Mouse (Mus musculus) liver, embryonic 14.5 days (tissue): ENCODE results near the gene Gm20075. TPM values are rescaled to one million over a fixed set of nuclear protein-coding genes. Genes with fewer than 3 reads are reported as not detected.
"Not testable (repeated sequence)": the region's sequence is repeated elsewhere in the genome, so short reads cannot be mapped to it uniquely, and the experiment has no call there.

Experiments used
- ATAC-seq: fragments of 200-750 bp; cut with Nextera tagmentation; 2 replicates; pipeline ENCODE4 v1.8.0; 2017; ENCODE audit warnings: moderate number of reproducible peaks, mild to moderate bottlenecking, moderate library complexity; ENCODE audit not compliant: insufficient read depth
- DNase-seq, 3 experiments: peaks; one replicate each; pipeline ENCODE4 v3.0.0-alpha.2; 2012 to 2013; ENCODE audit warnings: low read depth in 3 of 3, low spot score in 3 of 3
- H3K27ac ChIP-seq: fragments of 300-500 bp; sonication (generic); 2 replicates; pipeline ENCODE4 v1.5.1; 2014; ENCODE audit warnings: moderate library complexity, mild to moderate bottlenecking, control low read depth, inconsistent platforms
- H3K27me3 ChIP-seq: fragments of 300-500 bp; sonication (generic); 2 replicates; pipeline ENCODE4 v1.6.1; 2014; ENCODE audit warnings: mild to moderate bottlenecking, low read length, moderate library complexity; ENCODE audit not compliant: control insufficient read depth, insufficient read depth
- H3K36me3 ChIP-seq: fragments of 300-500 bp; sonication (generic); replicated peaks from 2 replicates; pipeline ENCODE4 v1.6.1; 2014; ENCODE audit warnings: low read depth; ENCODE audit not compliant: control insufficient read depth, insufficient read depth
- H3K4me1 ChIP-seq, 2 experiments: fragments of 200-500 bp in 1 of 2; fragments of 300-500 bp in 1 of 2; sonication (generic) in 1 of 2; replicated peaks; 2 replicates each; pipeline ENCODE4 v1.6.1; 2012 to 2014; ENCODE audit warnings: antibody characterized with exemption in 1 of 2, inconsistent platforms in 1 of 2, low read length in 1 of 2; ENCODE audit not compliant: control insufficient read depth in 2 of 2, insufficient read depth in 2 of 2
- H3K4me2 ChIP-seq: fragments of 300-500 bp; sonication (generic); 2 replicates; pipeline ENCODE4 v1.6.1; 2014; ENCODE audit warnings: low read depth, mild to moderate bottlenecking, control low read depth, moderate library complexity
- H3K4me3 ChIP-seq, 2 experiments: fragments of 200-500 bp in 1 of 2; fragments of 300-500 bp in 1 of 2; sonication (generic) in 1 of 2; 2 replicates each; pipeline ENCODE4 v1.5.1; 2012 to 2014; ENCODE audit warnings: low read depth in 2 of 2, low read length in 2 of 2, mild to moderate bottlenecking in 2 of 2, control low read depth in 1 of 2, inconsistent platforms in 1 of 2, moderate library complexity in 1 of 2; ENCODE audit not compliant: insufficient read depth in 1 of 2
- H3K9ac ChIP-seq: fragments of 300-500 bp; sonication (generic); replicated peaks from 2 replicates; pipeline ENCODE4 v1.6.1; 2014; ENCODE audit warnings: mild to moderate bottlenecking, control low read depth, moderate library complexity
- H3K9me3 ChIP-seq: fragments of 300-500 bp; sonication (generic); 2 replicates; pipeline ENCODE4 v1.6.1; 2016; ENCODE audit warnings: low read length, mixed read lengths; ENCODE audit not compliant: control insufficient read depth
- CTCF ChIP-seq: IDR thresholded peaks from 2 replicates; pipeline ENCODE4 v1.5.1; 2016; ENCODE audit warnings: antibody characterized with exemption, low read depth, control low read depth
- EP300 ChIP-seq: IDR thresholded peaks from 2 replicates; pipeline ENCODE4 v1.6.1; 2016; ENCODE audit warnings: antibody characterized with exemption, low read depth
- WGBS: fragments of 180-500 bp; shearing (Covaris S2); extraction: QIAGEN DNeasy Blood & Tissue Kit; methylation state at CpG from one replicate; pipeline ENCODE4 v1.1.7; 2014; ENCODE audit not compliant: insufficient replicate concordance; 5-methylcytosine and 5-hydroxymethylcytosine counted together
- polyA plus RNA-seq, 2 experiments: library from polyadenylated mRNA; depleted of rRNA in 1 of 2; stranded (reverse) in 1 of 2; unstranded in 1 of 2; fragments of >200 nt; fragmentation: Nextera tagmentation in 1 of 2; extraction: Ambion mirVana in 1 of 2; gene quantifications; 2 replicates each; pipeline versions ENCODE4 v1.2.1 to v1.2.3; 2012 to 2014

The Gm20075 gene
- polyA plus RNA-seq (2012; rRNA removed): 0.17 and 0.63 TPM in 2 replicates
- 5.1 and 7.1 TPM in 2 replicates for polyA plus RNA-seq (2014; fragmentation: Nextera tagmentation; extraction: Ambion mirVana)

GRCm38 (mm10) chr13:96081276-96081675 lies at the start of gene Gm20075:
TSS of gene Gm20075 (minus strand) at chr13:96081376.
- H3K4me2 ChIP-seq, H3K4me3 ChIP-seq, H3K9me3 ChIP-seq, DNase-seq, ATAC-seq, H3K4me1 ChIP-seq, H3K27me3 ChIP-seq, H3K9ac ChIP-seq, H3K27ac ChIP-seq, H3K36me3 ChIP-seq: not testable (repeated sequence)
- 49% methylated on average over 3 of the region's 3 CpGs for WGBS

GRCm38 (mm10) chr13:96129081-96129480 lies 47.9 kb upstream of the Gm20075 start:
- H3K4me3 ChIP-seq: no peak overlapping the region
- no peak overlapping the region for H3K27ac ChIP-seq
- no peak for DNase-seq
- H3K9ac ChIP-seq: no peak overlapping the region
- no peaks in the 10 kb centered on the region for H3K36me3 ChIP-seq
- H3K27me3 ChIP-seq: peaks cover 43% of the 10 kb centered on the region
- no peak for TF ChIP-seq CTCF
- TF ChIP-seq EP300: no peak
- ATAC-seq: no peak
- no peaks in the 10 kb centered on the region for H3K9me3 ChIP-seq
- no peak overlapping the region for H3K4me2 ChIP-seq
- 49% methylated on average over 3 of the region's 3 CpGs for WGBS
- H3K4me1 ChIP-seq: no peaks in the 10 kb centered on the region

DNA sequence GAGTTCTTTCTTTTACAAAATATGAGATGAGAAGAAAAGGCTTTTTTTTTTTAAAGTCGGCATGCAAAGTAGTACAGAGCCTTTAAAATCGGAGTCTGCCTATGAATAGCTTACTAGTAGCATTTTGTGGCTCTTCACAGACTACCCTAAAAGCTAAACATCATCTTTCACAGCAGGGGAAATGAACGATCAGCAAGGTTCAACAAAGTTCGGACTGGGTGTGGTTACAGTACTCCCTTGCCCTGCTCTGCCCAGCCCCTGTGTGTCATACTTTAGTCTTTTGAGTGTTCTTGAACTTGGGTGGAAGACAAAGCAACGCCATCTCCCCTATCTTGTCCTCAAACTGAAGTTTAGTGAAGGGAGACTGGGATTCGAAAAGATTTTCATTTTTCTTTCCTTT lies 45.5 kb upstream of the Gm20075 start:
- no peak overlapping the region for H3K9ac ChIP-seq
- no peaks in the 10 kb centered on the region for H3K9me3 ChIP-seq
- no peaks in the 10 kb centered on the region for H3K4me1 ChIP-seq
- TF ChIP-seq EP300: no peak
- no peak for TF ChIP-seq CTCF
- WGBS: 56% methylated on average over 6 of the region's 6 CpGs
- H3K27me3 ChIP-seq: peaks cover 18% of the 10 kb centered on the region
- no peak overlapping the region for H3K4me2 ChIP-seq
- no peak for ATAC-seq
- no peak for DNase-seq
- no peak overlapping the region for H3K27ac ChIP-seq
- no peak overlapping the region for H3K4me3 ChIP-seq
- H3K36me3 ChIP-seq: no peaks in the 10 kb centered on the region

DNA sequence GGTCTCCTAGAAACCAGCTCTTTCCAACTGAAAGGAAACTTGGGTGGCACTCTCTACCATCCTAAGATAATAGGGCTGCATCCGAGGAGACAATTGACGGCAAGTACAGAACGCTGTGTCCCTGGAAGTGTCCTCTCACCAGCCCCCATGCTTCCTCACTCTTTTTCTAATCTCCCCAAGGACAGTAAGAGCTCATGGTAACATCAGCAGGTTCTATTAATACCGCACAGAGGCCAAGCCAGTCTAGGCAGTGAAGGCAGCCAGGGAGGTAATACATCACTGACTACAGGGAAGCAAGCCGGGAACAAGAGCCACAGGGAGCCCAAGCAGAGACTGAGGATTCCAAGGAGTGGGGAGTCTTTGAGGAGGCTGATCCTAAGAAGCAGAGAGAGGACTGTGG lies 43.8 kb upstream of the Gm20075 start:
- Histone ChIP-seq H3K9me3 (no peaks in the 10 kb centered on the region), H3K9ac (no peak overlapping the region), H3K4me2 (no peak overlapping the region), H3K27me3 (peaks cover 2% of the 10 kb centered on the region; the same call in 1 of the 2 replicates), H3K4me3 (no peak overlapping the region), H3K27ac (no peak overlapping the region), H3K4me1 (no peaks in the 10 kb centered on the region), H3K36me3 (no peaks in the 10 kb centered on the region)
- TF ChIP-seq CTCF (no peak), EP300 (no peak)
- no peak for ATAC-seq
- 47% methylated on average over 5 of the region's 5 CpGs for WGBS
- DNase-seq: no peak

GRCm38 (mm10) chr13:96112711-96113110 lies 31.5 kb upstream of the Gm20075 start:
- 35% methylated on average over 2 of the region's 2 CpGs for WGBS
- Histone ChIP-seq H3K4me2 (no peak overlapping the region), H3K27me3 (no peaks in the 10 kb centered on the region), H3K4me1 (no peaks in the 10 kb centered on the region), H3K4me3 (no peak overlapping the region), H3K9ac (no peak overlapping the region), H3K27ac (no peak overlapping the region), H3K9me3 (no peaks in the 10 kb centered on the region), H3K36me3 (no peaks in the 10 kb centered on the region)
- ATAC-seq (no peak), DNase-seq (no peak)
- no peak for TF ChIP-seq CTCF
- TF ChIP-seq EP300: no peak

- Histone ChIP-seq H3K27me3 (no peaks in the 10 kb centered on the region), H3K9me3 (no peaks in the 10 kb centered on the region), H3K4me3 (no peak overlapping the region), H3K36me3 (no peaks in the 10 kb centered on the region), H3K4me2 (no peak overlapping the region), H3K27ac (no peak overlapping the region), H3K4me1 (peaks cover 0 to 4% of the 10 kb centered on the region in 2 experiments; a peak in 2 of 4 replicates), H3K9ac (no peak overlapping the region)
- no peak for TF ChIP-seq CTCF
- TF ChIP-seq EP300: no peak
- WGBS: 76% methylated on average over 3 of the region's 3 CpGs
- no peak for DNase-seq
- ATAC-seq: no peak
Observed at GRCm38 (mm10) chr13:96110767-96111166, 29.6 kb upstream of the Gm20075 start.
